Mouse (Mus musculus) kidney, postnatal 36 days (tissue): ENCODE results near the gene H2-T23.

ENCODE experiments used
- DNase-seq, 2 experiments: peaks; one replicate each; pipeline ENCODE4 v3.0.0; 2021 to 2022; ENCODE audit warnings: mixed read lengths in 2 of 2

Gene H2-T23

GRCm38 (mm10) chr17:35980363-35980754, 52.3 kb downstream of the H2-T23 start:
- DNase-seq: peak; percentile 41 to 75
